Mouse (Mus musculus): ENCODE data around the gene Cela3b.
"Not testable (repeated sequence)": the region's sequence is repeated elsewhere in the genome, so short reads cannot be mapped to it uniquely, and the experiment has no call there.

Cela3b gene

GRCm38 (mm10) chr4:137461981-137462690 is 31.8 kb upstream of the Cela3b start:
- no peak for DNase-seq (ENCODE audit: low spot score in 2 of 2)

GRCm38 (mm10) chr4:137461217-137461616 is 30.9 kb upstream of the Cela3b start:
- DNase-seq (ENCODE audit: low spot score in 2 of 2) = no peak

- no peak for DNase-seq (ENCODE audit: low spot score in 2 of 2)
These were observed 30.3 kb upstream of the Cela3b start for GRCm38 (mm10) chr4:137460676-137461075.

GRCm38 (mm10) chr4:137458861-137459260 is 28.5 kb upstream of the Cela3b start:
- DNase-seq (ENCODE audit: low spot score in 2 of 2) = no peak

- no peak for DNase-seq (ENCODE audit: low spot score in 2 of 2)
These were observed 28.0 kb upstream of the Cela3b start for GRCm38 (mm10) chr4:137458310-137458709.

GRCm38 (mm10) chr4:137457292-137457691 is 27.0 kb upstream of the Cela3b start:
- no peak for DNase-seq (ENCODE audit: low spot score in 2 of 2)

- DNase-seq (ENCODE audit: low spot score in 2 of 2) = no peak
These were observed 26.2 kb upstream of the Cela3b start for GRCm38 (mm10) chr4:137456581-137456980.

GRCm38 (mm10) chr4:137454582-137454981 is 24.2 kb upstream of the Cela3b start:
- DNase-seq (ENCODE audit: low spot score in 2 of 2) = no peak

- DNase-seq (ENCODE audit: low spot score in 2 of 2) = no peak
These were observed 23.0 kb upstream of the Cela3b start, which contains the start of gene 1700013G24Rik for GRCm38 (mm10) chr4:137453234-137453767. Gene 1700013G24Rik (plus strand): TSS chr4:137453284.

- DNase-seq (ENCODE audit: low spot score in 2 of 2) = no peak
These were observed 21.9 kb upstream of the Cela3b start for GRCm38 (mm10) chr4:137452190-137452589.

GRCm38 (mm10) chr4:137449715-137450114 is 19.4 kb upstream of the Cela3b start:
- DNase-seq (ENCODE audit: low spot score in 2 of 2) = no peak

GRCm38 (mm10) chr4:137449132-137449531 is 18.8 kb upstream of the Cela3b start:
- no peak for DNase-seq (ENCODE audit: low spot score in 2 of 2)

GRCm38 (mm10) chr4:137448641-137449040 is 18.3 kb upstream of the Cela3b start:
- no peak for DNase-seq (ENCODE audit: low spot score in 2 of 2)

- DNase-seq (ENCODE audit: low spot score in 2 of 2) = peak in 1 of 2 experiments; percentile 37
These were observed 17.9 kb upstream of the Cela3b start for GRCm38 (mm10) chr4:137448197-137448596.

- peak in 1 of 2 experiments; percentile 12 for DNase-seq (ENCODE audit: low spot score in 2 of 2)
These were observed 17.2 kb upstream of the Cela3b start for GRCm38 (mm10) chr4:137447363-137448196.

- DNase-seq (ENCODE audit: low spot score in 2 of 2) = no peak
These were observed 15.5 kb upstream of the Cela3b start for GRCm38 (mm10) chr4:137445881-137446280.

- peak; percentile 80 to 83 for DNase-seq (ENCODE audit: low spot score in 2 of 2)
These were observed 13.3 kb upstream of the Cela3b start for GRCm38 (mm10) chr4:137443625-137444024.

GRCm38 (mm10) chr4:137441332-137441731 is 11.0 kb upstream of the Cela3b start:
- no peak for DNase-seq (ENCODE audit: low spot score in 2 of 2)

- no peak for DNase-seq (ENCODE audit: low spot score in 2 of 2)
These were observed 8.5 kb upstream of the Cela3b start for GRCm38 (mm10) chr4:137438842-137439241.

GRCm38 (mm10) chr4:137436979-137437669 is 6.8 kb upstream of the Cela3b start:
- no peak for DNase-seq (ENCODE audit: low spot score in 2 of 2)

- DNase-seq (ENCODE audit: low spot score in 2 of 2) = not testable (repeated sequence)
These were observed 2.6 kb upstream of the Cela3b start for GRCm38 (mm10) chr4:137432700-137433550.
